Mouse (Mus musculus) lung, embryonic 15.5 days (tissue): ENCODE measurements at regions not wholly inside any gene's neighbourhood (a gene's known extent, or its start where the extent isn't known, plus 50 kb on each side); places are given as distances from the start of the nearest gene placed in this dataset.

ENCODE experiments used
- ATAC-seq: fragments of 200-750 bp; cut with Nextera tagmentation; 2 replicates; pipeline ENCODE4 v1.8.0; 2017; ENCODE audit warnings: moderate number of reproducible peaks, borderline replicate concordance; ENCODE audit not compliant: low FRiP score, low TSS enrichment; ENCODE audit errors: extremely low read depth
- H3K27ac ChIP-seq: fragments of 300-500 bp; sonication (generic); 2 replicates; pipeline ENCODE4 v1.5.1; 2015; ENCODE audit warnings: moderate library complexity, mild to moderate bottlenecking, inconsistent platforms
- H3K27me3 ChIP-seq: fragments of 300-500 bp; sonication (generic); 2 replicates; pipeline ENCODE4 v1.6.1; 2015; ENCODE audit warnings: inconsistent platforms
- H3K36me3 ChIP-seq: fragments of 300-500 bp; sonication (generic); 2 replicates; pipeline ENCODE4 v1.6.1; 2015; ENCODE audit warnings: inconsistent platforms
- H3K4me1 ChIP-seq: fragments of 300-500 bp; sonication (generic); 2 replicates; pipeline ENCODE4 v1.6.1; 2015; ENCODE audit warnings: inconsistent platforms
- H3K4me2 ChIP-seq: fragments of 300-500 bp; sonication (generic); 2 replicates; pipeline ENCODE4 v1.6.1; 2015; ENCODE audit warnings: inconsistent platforms, mild to moderate bottlenecking, moderate library complexity
- H3K4me3 ChIP-seq: fragments of 300-500 bp; sonication (generic); 2 replicates; pipeline ENCODE4 v1.5.1; 2015; ENCODE audit warnings: mild to moderate bottlenecking, inconsistent platforms
- H3K9ac ChIP-seq: fragments of 300-500 bp; sonication (generic); 2 replicates; pipeline ENCODE4 v1.6.1; 2015; ENCODE audit warnings: inconsistent platforms
- H3K9me3 ChIP-seq: fragments of 300-500 bp; sonication (generic); 2 replicates; pipeline ENCODE4 v1.6.1; 2016; ENCODE audit warnings: inconsistent platforms
- WGBS: fragments of 180-500 bp; shearing (Covaris S2); methylation state at CpG from one replicate; pipeline ENCODE4 v1.1.7; 2015; 5-methylcytosine and 5-hydroxymethylcytosine counted together

- 0 out of 2 replicates have a peak, but pooled peaks have one; percentile 39 for ATAC-seq
- H3K4me3 ChIP-seq, result no peak overlapping the region
- peaks cover 21% of the 10 kb centered on the region for H3K4me1 ChIP-seq
- 6% methylated on average over 13 of the region's 13 CpGs for WGBS
- H3K27ac ChIP-seq, result peak overlapping the region; percentile 57
- no peaks in the 10 kb centered on the region for H3K9me3 ChIP-seq
- no peaks in the 10 kb centered on the region for H3K27me3 ChIP-seq
- H3K4me2 ChIP-seq, result no peak overlapping the region
- H3K9ac ChIP-seq, result no peak overlapping the region
- no peaks in the 10 kb centered on the region for H3K36me3 ChIP-seq
Observed at GRCm38 (mm10) chr12:70633622-70634365, 180.9 kb downstream of the Tmx1 start.

DNA sequence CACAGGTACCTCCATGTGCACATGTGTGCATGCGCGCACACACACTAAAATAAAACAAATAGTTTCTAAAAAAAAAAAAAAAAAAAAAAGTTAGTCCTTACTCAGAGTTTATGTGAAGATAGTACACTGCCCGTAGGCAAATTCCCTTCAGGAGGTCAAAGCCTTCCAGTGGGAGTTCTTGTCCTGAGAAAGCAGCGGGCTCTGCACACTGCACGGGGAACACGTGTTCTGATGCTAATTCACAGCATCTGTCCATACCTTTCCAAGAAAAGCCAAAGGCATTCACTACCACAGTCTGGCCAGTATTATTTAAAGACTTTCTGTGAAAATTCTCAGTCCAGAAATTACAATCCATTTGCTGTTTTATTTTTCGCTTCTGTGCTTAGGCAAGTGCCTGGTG lies 183.1 kb downstream of the Tmx1 start:
- Histone ChIP-seq H3K4me2 (no peak overlapping the region), H3K4me1 (peaks cover 18% of the 10 kb centered on the region), H3K9me3 (no peaks in the 10 kb centered on the region), H3K36me3 (no peaks in the 10 kb centered on the region), H3K27me3 (no peaks in the 10 kb centered on the region), H3K9ac (no peak overlapping the region), H3K27ac (no peak overlapping the region), H3K4me3 (no peak overlapping the region)
- WGBS, result 94% methylated on average over 7 of the region's 7 CpGs
- ATAC-seq, result no peak

GRCm38 (mm10) chr12:70640186-70640585 lies 185.1 kb upstream of the Frmd6 start:
- H3K4me2 ChIP-seq, result no peak overlapping the region
- 77% methylated on average over 2 of the region's 2 CpGs for WGBS
- no peaks in the 10 kb centered on the region for H3K4me1 ChIP-seq
- H3K36me3 ChIP-seq, result no peaks in the 10 kb centered on the region
- H3K27me3 ChIP-seq, result no peaks in the 10 kb centered on the region
- H3K27ac ChIP-seq, result no peak overlapping the region
- no peaks in the 10 kb centered on the region for H3K9me3 ChIP-seq
- no peak overlapping the region for H3K4me3 ChIP-seq
- no peak for ATAC-seq
- H3K9ac ChIP-seq, result no peak overlapping the region

- H3K27me3 ChIP-seq, result no peaks in the 10 kb centered on the region
- no peaks in the 10 kb centered on the region for H3K9me3 ChIP-seq
- no peak overlapping the region for H3K4me2 ChIP-seq
- H3K27ac ChIP-seq, result no peak overlapping the region
- H3K4me1 ChIP-seq, result peaks cover 15% of the 10 kb centered on the region
- no peaks in the 10 kb centered on the region for H3K36me3 ChIP-seq
- WGBS, result 81% methylated on average over 2 of the region's 2 CpGs
- no peak overlapping the region for H3K4me3 ChIP-seq
- no peak overlapping the region for H3K9ac ChIP-seq
- no peak for ATAC-seq
Observed at GRCm38 (mm10) chr12:70644910-70645309, 180.4 kb upstream of the Frmd6 start.

DNA sequence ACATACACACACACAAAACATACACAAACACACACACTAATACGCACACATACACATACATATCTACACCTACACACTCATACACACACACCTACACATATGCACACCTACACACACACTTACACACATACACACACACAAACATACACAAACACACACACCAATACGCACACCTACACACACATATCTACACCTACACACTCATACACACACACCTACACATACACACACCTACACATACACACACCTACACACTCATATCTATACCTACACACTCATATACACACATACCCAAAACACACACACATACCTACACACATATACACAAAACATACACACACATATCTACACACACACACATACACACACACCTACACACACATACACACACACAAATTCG lies 179.9 kb upstream of the Frmd6 start:
- WGBS, result 71% methylated on average over 3 of the region's 3 CpGs
- no peak for ATAC-seq
- H3K27me3 ChIP-seq, result no peaks in the 10 kb centered on the region
- no peaks in the 10 kb centered on the region for H3K9me3 ChIP-seq
- no peak overlapping the region for H3K9ac ChIP-seq
- no peak overlapping the region for H3K4me3 ChIP-seq
- H3K27ac ChIP-seq, result no peak overlapping the region
- H3K4me1 ChIP-seq, result peaks cover 18% of the 10 kb centered on the region
- H3K36me3 ChIP-seq, result no peaks in the 10 kb centered on the region
- no peak overlapping the region for H3K4me2 ChIP-seq

- ATAC-seq, result no peak
- 37% methylated on average over 6 of the region's 6 CpGs for WGBS
- Histone ChIP-seq H3K9ac (no peak overlapping the region), H3K4me2 (no peak overlapping the region), H3K27me3 (no peaks in the 10 kb centered on the region), H3K36me3 (no peaks in the 10 kb centered on the region), H3K4me1 (peaks cover 18% of the 10 kb centered on the region), H3K4me3 (no peak overlapping the region), H3K27ac (peak overlapping the region; percentile 33; the same call in 1 of the 2 replicates), H3K9me3 (no peaks in the 10 kb centered on the region)
Observed at GRCm38 (mm10) chr12:70647516-70647915, 177.8 kb upstream of the Frmd6 start.

DNA sequence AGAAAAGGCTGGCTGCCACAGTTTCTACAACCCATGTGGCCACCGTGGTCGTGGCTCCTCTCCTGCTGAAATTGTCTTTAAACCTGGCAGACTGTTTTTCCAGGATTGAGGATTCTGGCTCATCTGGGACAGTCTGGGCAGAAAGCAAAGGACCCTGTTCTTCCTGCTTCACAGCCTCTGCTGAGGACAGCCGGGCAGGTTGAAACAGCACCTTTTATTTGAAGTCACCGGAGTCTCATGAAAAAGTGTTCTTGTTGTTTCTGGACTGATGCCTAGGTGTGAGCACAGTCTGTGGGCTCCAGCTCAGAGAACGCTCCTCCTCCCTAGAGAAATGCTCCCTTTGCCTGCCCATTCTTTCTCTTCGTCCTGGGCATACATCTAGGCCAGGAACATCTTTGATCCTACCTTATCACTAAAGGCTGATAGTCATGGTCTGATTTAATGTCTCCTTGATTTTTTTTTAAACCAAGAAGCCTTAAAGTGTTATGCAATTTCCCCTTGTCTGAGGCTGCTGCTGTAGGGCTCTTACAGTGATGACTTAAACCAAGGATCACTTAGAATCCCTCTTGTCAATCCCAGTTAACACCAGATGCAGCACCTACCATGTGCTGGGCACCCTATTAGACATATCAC lies 177.0 kb upstream of the Frmd6 start:
- peak; percentile 52; the same call in 1 of the 2 replicates for ATAC-seq
- no peak overlapping the region for H3K4me3 ChIP-seq
- H3K4me1 ChIP-seq, result peaks cover 18% of the 10 kb centered on the region
- peak overlapping the region; percentile 33 for H3K27ac ChIP-seq
- no peaks in the 10 kb centered on the region for H3K9me3 ChIP-seq
- no peaks in the 10 kb centered on the region for H3K27me3 ChIP-seq
- H3K4me2 ChIP-seq, result no peak overlapping the region
- WGBS, result 50% methylated on average over 6 of the region's 6 CpGs
- no peak overlapping the region for H3K9ac ChIP-seq
- no peaks in the 10 kb centered on the region for H3K36me3 ChIP-seq

- peaks cover 18% of the 10 kb centered on the region for H3K4me1 ChIP-seq
- peak overlapping the region; percentile 33; the same call in 1 of the 2 replicates for H3K27ac ChIP-seq
- 60% methylated on average over 1 of the region's 1 CpGs for WGBS
- H3K9me3 ChIP-seq, result no peaks in the 10 kb centered on the region
- H3K4me2 ChIP-seq, result no peak overlapping the region
- H3K4me3 ChIP-seq, result no peak overlapping the region
- H3K36me3 ChIP-seq, result no peaks in the 10 kb centered on the region
- H3K27me3 ChIP-seq, result no peaks in the 10 kb centered on the region
- H3K9ac ChIP-seq, result no peak overlapping the region
- ATAC-seq, result no peak
Observed at GRCm38 (mm10) chr12:70648812-70649188, 176.5 kb upstream of the Frmd6 start.

GRCm38 (mm10) chr12:70649691-70650090 lies 175.6 kb upstream of the Frmd6 start:
- H3K27me3 ChIP-seq, result no peaks in the 10 kb centered on the region
- 44% methylated on average over 2 of the region's 2 CpGs for WGBS
- no peaks in the 10 kb centered on the region for H3K36me3 ChIP-seq
- no peak overlapping the region for H3K9ac ChIP-seq
- peaks cover 26% of the 10 kb centered on the region for H3K4me1 ChIP-seq
- H3K27ac ChIP-seq, result 0 out of 2 replicates have a peak overlapping the region, but pooled peaks have one; percentile 7
- no peak for ATAC-seq
- no peak overlapping the region for H3K4me2 ChIP-seq
- H3K9me3 ChIP-seq, result no peaks in the 10 kb centered on the region
- H3K4me3 ChIP-seq, result no peak overlapping the region

GRCm38 (mm10) chr12:70650470-70650869 lies 174.8 kb upstream of the Frmd6 start:
- 76% methylated on average over 4 of the region's 4 CpGs for WGBS
- Histone ChIP-seq H3K4me3 (no peak overlapping the region), H3K9ac (no peak overlapping the region), H3K27me3 (no peaks in the 10 kb centered on the region), H3K36me3 (no peaks in the 10 kb centered on the region), H3K4me1 (peaks cover 33% of the 10 kb centered on the region), H3K4me2 (no peak overlapping the region), H3K27ac (no peak overlapping the region), H3K9me3 (no peaks in the 10 kb centered on the region)
- no peak for ATAC-seq

GRCm38 (mm10) chr12:70652751-70653150 lies 172.6 kb upstream of the Frmd6 start:
- Histone ChIP-seq H3K27me3 (no peaks in the 10 kb centered on the region), H3K4me3 (no peak overlapping the region)
- 82% methylated on average over 3 of the region's 3 CpGs for WGBS

GRCm38 (mm10) chr12:70653971-70654370 lies 171.3 kb upstream of the Frmd6 start:
- H3K9me3 ChIP-seq, result no peaks in the 10 kb centered on the region
- peaks cover 40% of the 10 kb centered on the region for H3K4me1 ChIP-seq
- no peaks in the 10 kb centered on the region for H3K27me3 ChIP-seq
- no peaks in the 10 kb centered on the region for H3K36me3 ChIP-seq
- ATAC-seq, result no peak
- no peak overlapping the region for H3K4me2 ChIP-seq
- 61% methylated on average over 8 of the region's 8 CpGs for WGBS
- H3K9ac ChIP-seq, result no peak overlapping the region
- H3K4me3 ChIP-seq, result no peak overlapping the region
- no peak overlapping the region for H3K27ac ChIP-seq

More at GRCm38 (mm10) chr12:70652751-70653150, 172.6 kb upstream of the Frmd6 start:
- no peak for ATAC-seq
- Histone ChIP-seq H3K9ac (no peak overlapping the region), H3K4me1 (peaks cover 48% of the 10 kb centered on the region), H3K9me3 (no peaks in the 10 kb centered on the region), H3K36me3 (no peaks in the 10 kb centered on the region), H3K27ac (no peak overlapping the region), H3K4me2 (no peak overlapping the region)
